Mouse (Mus musculus) midbrain, embryonic 11.5 days (tissue): ENCODE results near the gene Mtus2. TPM values are rescaled to one million over a fixed set of nuclear protein-coding genes. Genes with fewer than 3 reads are reported as not detected.

Experiments
- ATAC-seq: fragments of 200-750 bp; cut with Nextera tagmentation; 2 replicates; pipeline ENCODE4 v1.8.0; 2017; ENCODE audit warnings: moderate TSS enrichment, moderate library complexity; ENCODE audit not compliant: low FRiP score
- DNase-seq: peaks from one replicate; pipeline ENCODE4 v3.0.0; 2015; ENCODE audit warnings: low spot score; ENCODE audit errors: missing footprints
- H3K27ac ChIP-seq: fragments of 300-500 bp; sonication (generic); 2 replicates; pipeline ENCODE4 v1.5.1; 2014; ENCODE audit warnings: low read depth, low read length
- H3K27me3 ChIP-seq: fragments of 300-500 bp; sonication (generic); 2 replicates; pipeline ENCODE4 v1.6.1; 2014; ENCODE audit warnings: mild to moderate bottlenecking, low read length, moderate library complexity, mixed read lengths; ENCODE audit not compliant: control insufficient read depth, insufficient read depth
- H3K36me3 ChIP-seq: fragments of 300-500 bp; sonication (generic); 2 replicates; pipeline ENCODE4 v1.6.1; 2014; ENCODE audit warnings: mild to moderate bottlenecking, low read length, moderate library complexity, mixed read lengths; ENCODE audit not compliant: control insufficient read depth, insufficient read depth
- H3K4me1 ChIP-seq: fragments of 300-500 bp; sonication (generic); 2 replicates; pipeline ENCODE4 v1.6.1; 2014; ENCODE audit warnings: low read length; ENCODE audit not compliant: control insufficient read depth, insufficient read depth
- H3K4me2 ChIP-seq: fragments of 300-500 bp; sonication (generic); 2 replicates; pipeline ENCODE4 v1.6.1; 2014; ENCODE audit warnings: mild to moderate bottlenecking, moderate library complexity
- H3K4me3 ChIP-seq: fragments of 300-500 bp; sonication (generic); 2 replicates; pipeline ENCODE4 v1.5.1; 2014; ENCODE audit warnings: low read depth, low read length
- H3K9ac ChIP-seq: fragments of 300-500 bp; sonication (generic); 2 replicates; pipeline ENCODE4 v1.6.1; 2014; ENCODE audit warnings: low read length
- H3K9me3 ChIP-seq: fragments of 300-500 bp; sonication (generic); 2 replicates; pipeline ENCODE4 v1.6.1; 2016; ENCODE audit warnings: low read length; ENCODE audit not compliant: control insufficient read depth
- WGBS: fragments of 180-500 bp; shearing (Covaris S2); extraction: QIAGEN DNeasy Blood & Tissue Kit; methylation state at CpG from one replicate; pipeline ENCODE4 v1.1.7; 2014; 5-methylcytosine and 5-hydroxymethylcytosine counted together
- polyA plus RNA-seq: library from polyadenylated mRNA; unstranded; fragments of >200 nt; fragmentation: Nextera tagmentation; extraction: Ambion mirVana; gene quantifications from 2 replicates; pipeline ENCODE4 v1.2.1, GENCODE M21; 2014

Mtus2 gene
- polyA plus RNA-seq, 1 experiment from 2014 or later = 13.8 TPM

GRCm38 (mm10) chr5:148331229-148331776 is 374.2 kb downstream of the Mtus2 start:
- Histone ChIP-seq H3K27ac (no peak overlapping the region), H3K4me1 (no peaks in the 10 kb centered on the region), H3K9ac (no peak overlapping the region), H3K36me3 (no peaks in the 10 kb centered on the region; the same call in 1 of the 2 replicates), H3K9me3 (no peaks in the 10 kb centered on the region), H3K4me3 (no peak overlapping the region), H3K4me2 (no peak overlapping the region), H3K27me3 (no peaks in the 10 kb centered on the region)
- ATAC-seq = no peak
- WGBS = 87% methylated on average over 11 of the region's 11 CpGs
- no peak for DNase-seq

GRCm38 (mm10) chr5:148331926-148332621 is 375.0 kb downstream of the Mtus2 start:
- DNase-seq (no peak), ATAC-seq (no peak; the same call in 1 of the 2 replicates)
- Histone ChIP-seq H3K4me1 (no peaks in the 10 kb centered on the region), H3K36me3 (no peaks in the 10 kb centered on the region; the same call in 1 of the 2 replicates), H3K9ac (no peak overlapping the region), H3K27ac (no peak overlapping the region), H3K9me3 (no peaks in the 10 kb centered on the region), H3K4me3 (no peak overlapping the region), H3K4me2 (no peak overlapping the region), H3K27me3 (no peaks in the 10 kb centered on the region)
- WGBS = 88% methylated on average over 18 of the region's 18 CpGs

- no peaks in the 10 kb centered on the region; the same call in 1 of the 2 replicates for H3K36me3 ChIP-seq
- DNase-seq (peak; percentile 96), ATAC-seq (peak; percentile 86)
- no peak overlapping the region for H3K4me3 ChIP-seq
- H3K9ac ChIP-seq = no peak overlapping the region
- H3K4me1 ChIP-seq = no peaks in the 10 kb centered on the region
- H3K27me3 ChIP-seq = no peaks in the 10 kb centered on the region
- H3K4me2 ChIP-seq = no peak overlapping the region
- no peaks in the 10 kb centered on the region for H3K9me3 ChIP-seq
- WGBS = 34% methylated on average over 8 of the region's 8 CpGs
- H3K27ac ChIP-seq = no peak overlapping the region
Measured at GRCm38 (mm10) chr5:148332622-148332974, 375.5 kb downstream of the Mtus2 start.

- Histone ChIP-seq H3K27ac (no peak overlapping the region), H3K9me3 (no peaks in the 10 kb centered on the region), H3K4me1 (peaks cover 3% of the 10 kb centered on the region; the same call in 1 of the 2 replicates), H3K9ac (no peak overlapping the region), H3K36me3 (no peaks in the 10 kb centered on the region), H3K27me3 (no peaks in the 10 kb centered on the region), H3K4me3 (no peak overlapping the region), H3K4me2 (no peak overlapping the region)
- 90% methylated on average over 5 of the region's 5 CpGs for WGBS
- DNase-seq (no peak), ATAC-seq (no peak)
Measured at GRCm38 (mm10) chr5:148339126-148339525, 382.0 kb downstream of the Mtus2 start.

- DNase-seq = no peak
Measured at GRCm38 (mm10) chr5:148342061-148342741, 385.1 kb downstream of the Mtus2 start.

GRCm38 (mm10) chr5:148344374-148344773 is 387.3 kb downstream of the Mtus2 start:
- Histone ChIP-seq H3K9ac (no peak overlapping the region), H3K27ac (no peak overlapping the region), H3K36me3 (no peaks in the 10 kb centered on the region), H3K4me3 (no peak overlapping the region), H3K4me1 (peaks cover 3% of the 10 kb centered on the region; the same call in 1 of the 2 replicates), H3K4me2 (no peak overlapping the region), H3K9me3 (no peaks in the 10 kb centered on the region), H3K27me3 (no peaks in the 10 kb centered on the region)
- DNase-seq (no peak), ATAC-seq (no peak)
- WGBS = 91% methylated on average over 5 of the region's 5 CpGs

More at GRCm38 (mm10) chr5:148342061-148342741, 385.1 kb downstream of the Mtus2 start:
- ATAC-seq = peak; percentile 54; the same call in 1 of the 2 replicates
- no peaks in the 10 kb centered on the region for H3K9me3 ChIP-seq
- H3K4me1 ChIP-seq = peaks cover 3% of the 10 kb centered on the region; the same call in 1 of the 2 replicates
- H3K9ac ChIP-seq = peak overlapping the region; percentile 9; the same call in 1 of the 2 replicates
- WGBS = 40% methylated on average over 26 of the region's 26 CpGs
- peak overlapping the region; percentile 19; the same call in 1 of the 2 replicates for H3K4me2 ChIP-seq
- no peak overlapping the region for H3K4me3 ChIP-seq
- no peaks in the 10 kb centered on the region for H3K36me3 ChIP-seq
- H3K27ac ChIP-seq = no peak overlapping the region
- no peaks in the 10 kb centered on the region for H3K27me3 ChIP-seq

- H3K9ac ChIP-seq = no peak overlapping the region
- peaks cover 3% of the 10 kb centered on the region; the same call in 1 of the 2 replicates for H3K4me1 ChIP-seq
- DNase-seq (no peak), ATAC-seq (no peak)
- no peaks in the 10 kb centered on the region for H3K27me3 ChIP-seq
- no peak overlapping the region for H3K27ac ChIP-seq
- 79% methylated on average over 8 of the region's 8 CpGs for WGBS
- H3K4me3 ChIP-seq = no peak overlapping the region
- no peaks in the 10 kb centered on the region for H3K9me3 ChIP-seq
- H3K36me3 ChIP-seq = no peaks in the 10 kb centered on the region
- H3K4me2 ChIP-seq = no peak overlapping the region
Measured at GRCm38 (mm10) chr5:148346543-148346942, 389.4 kb downstream of the Mtus2 start.

GRCm38 (mm10) chr5:148348153-148348552 is 391.0 kb downstream of the Mtus2 start:
- H3K36me3 ChIP-seq = no peaks in the 10 kb centered on the region
- H3K4me3 ChIP-seq = no peak overlapping the region
- H3K4me1 ChIP-seq = no peaks in the 10 kb centered on the region
- no peak for DNase-seq
- H3K27me3 ChIP-seq = no peaks in the 10 kb centered on the region
- no peaks in the 10 kb centered on the region for H3K9me3 ChIP-seq
- no peak overlapping the region for H3K9ac ChIP-seq
- no peak overlapping the region for H3K4me2 ChIP-seq
- no peak overlapping the region for H3K27ac ChIP-seq
- ATAC-seq = no peak
- WGBS = 67% methylated on average over 8 of the region's 8 CpGs
